Mouse (Mus musculus) kidney, embryonic 16.5 days (tissue): ENCODE results near the gene Sgf29. TPM values are rescaled to one million over a fixed set of nuclear protein-coding genes. Genes with fewer than 3 reads are reported as not detected.
"Not testable (repeated sequence)": the region's sequence is repeated elsewhere in the genome, so short reads cannot be mapped to it uniquely, and the experiment has no call there.

Source experiments
- ATAC-seq: fragments of 200-750 bp; cut with Nextera tagmentation; 2 replicates; pipeline ENCODE4 v1.8.0; 2017; ENCODE audit warnings: moderate TSS enrichment; ENCODE audit not compliant: low FRiP score, low TSS enrichment
- H3K27ac ChIP-seq: fragments of 300-500 bp; sonication (generic); 2 replicates; pipeline ENCODE4 v1.5.1; 2014; ENCODE audit warnings: low read length
- H3K27me3 ChIP-seq: fragments of 300-500 bp; sonication (generic); 2 replicates; pipeline ENCODE4 v1.6.1; 2014; ENCODE audit warnings: low read length, control low read depth, mixed read lengths; ENCODE audit not compliant: insufficient read depth
- H3K36me3 ChIP-seq: fragments of 300-500 bp; sonication (generic); 2 replicates; pipeline ENCODE4 v1.6.1; 2014; ENCODE audit warnings: low read length, control low read depth, mixed read lengths; ENCODE audit not compliant: insufficient read depth
- H3K4me1 ChIP-seq: fragments of 300-500 bp; sonication (generic); 2 replicates; pipeline ENCODE4 v1.6.1; 2014; ENCODE audit warnings: low read length, control low read depth, mixed read lengths; ENCODE audit not compliant: insufficient read depth
- H3K4me2 ChIP-seq: fragments of 300-500 bp; sonication (generic); replicated peaks from 2 replicates; pipeline ENCODE4 v1.6.1; 2014; ENCODE audit warnings: low read depth, low read length
- H3K4me3 ChIP-seq: fragments of 300-500 bp; sonication (generic); 2 replicates; pipeline ENCODE4 v1.5.1; 2014; ENCODE audit warnings: mild to moderate bottlenecking, low read length
- H3K9ac ChIP-seq: fragments of 300-500 bp; sonication (generic); replicated peaks from 2 replicates; pipeline ENCODE4 v1.6.1; 2014; ENCODE audit warnings: low read length
- H3K9me3 ChIP-seq: fragments of 300-500 bp; sonication (generic); 2 replicates; pipeline ENCODE4 v1.6.1; 2016; ENCODE audit warnings: low read length, control low read depth
- WGBS: fragments of 180-500 bp; shearing (Covaris S2); extraction: QIAGEN DNeasy Blood & Tissue Kit; methylation state at CpG from one replicate; pipeline ENCODE4 v1.1.7; 2014; 5-methylcytosine and 5-hydroxymethylcytosine counted together
- polyA plus RNA-seq: library from polyadenylated mRNA; unstranded; fragments of >200 nt; fragmentation: Nextera tagmentation; extraction: Ambion mirVana; gene quantifications from 2 replicates; pipeline ENCODE4 v1.2.1, GENCODE M21; 2015

The Sgf29 gene
- polyA plus RNA-seq, 1 experiment from 2014 or later = 57.2 TPM

DNA sequence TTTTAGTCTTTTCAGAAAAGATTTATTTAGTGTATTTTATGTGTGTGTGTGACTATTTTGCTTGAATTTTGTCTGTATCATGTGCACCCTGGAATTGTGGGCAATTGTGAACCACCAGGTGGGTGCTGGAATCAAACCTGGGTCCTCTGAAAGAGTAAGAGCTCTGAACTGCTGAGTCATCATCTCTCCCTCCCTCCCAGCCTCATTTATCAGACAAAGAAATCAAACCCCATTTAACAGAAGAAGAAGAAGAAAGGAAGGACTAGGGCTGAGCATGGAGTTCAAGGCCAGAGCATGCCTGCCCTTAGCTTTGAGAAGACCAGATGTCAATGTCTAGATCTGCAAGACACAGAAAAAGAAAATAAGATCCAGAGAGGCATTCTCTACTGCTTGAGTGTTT, 13.7 kb upstream of the Sgf29 start:
- no peaks in the 10 kb centered on the region for H3K9me3 ChIP-seq

GRCm38 (mm10) chr7:126636733-126637520, 12.2 kb upstream of the Sgf29 start:
- H3K27ac ChIP-seq = no peak overlapping the region
- WGBS = 13% methylated on average over 4 of the region's 4 CpGs
- ATAC-seq = no peak
- no peaks in the 10 kb centered on the region for H3K9me3 ChIP-seq
- H3K27me3 ChIP-seq = no peaks in the 10 kb centered on the region
- no peak overlapping the region for H3K4me3 ChIP-seq
- H3K4me2 ChIP-seq = no peak overlapping the region
- H3K36me3 ChIP-seq = no peaks in the 10 kb centered on the region
- H3K9ac ChIP-seq = no peak overlapping the region
- H3K4me1 ChIP-seq = no peaks in the 10 kb centered on the region

More for the DNA sequence above, 13.7 kb upstream of the Sgf29 start:
- H3K27me3 ChIP-seq = no peaks in the 10 kb centered on the region
- no peak overlapping the region for H3K4me2 ChIP-seq
- no peak overlapping the region for H3K27ac ChIP-seq
- no peaks in the 10 kb centered on the region for H3K4me1 ChIP-seq
- no peaks in the 10 kb centered on the region for H3K36me3 ChIP-seq
- H3K4me3 ChIP-seq = no peak overlapping the region
- H3K9ac ChIP-seq = no peak overlapping the region
- ATAC-seq = no peak

DNA sequence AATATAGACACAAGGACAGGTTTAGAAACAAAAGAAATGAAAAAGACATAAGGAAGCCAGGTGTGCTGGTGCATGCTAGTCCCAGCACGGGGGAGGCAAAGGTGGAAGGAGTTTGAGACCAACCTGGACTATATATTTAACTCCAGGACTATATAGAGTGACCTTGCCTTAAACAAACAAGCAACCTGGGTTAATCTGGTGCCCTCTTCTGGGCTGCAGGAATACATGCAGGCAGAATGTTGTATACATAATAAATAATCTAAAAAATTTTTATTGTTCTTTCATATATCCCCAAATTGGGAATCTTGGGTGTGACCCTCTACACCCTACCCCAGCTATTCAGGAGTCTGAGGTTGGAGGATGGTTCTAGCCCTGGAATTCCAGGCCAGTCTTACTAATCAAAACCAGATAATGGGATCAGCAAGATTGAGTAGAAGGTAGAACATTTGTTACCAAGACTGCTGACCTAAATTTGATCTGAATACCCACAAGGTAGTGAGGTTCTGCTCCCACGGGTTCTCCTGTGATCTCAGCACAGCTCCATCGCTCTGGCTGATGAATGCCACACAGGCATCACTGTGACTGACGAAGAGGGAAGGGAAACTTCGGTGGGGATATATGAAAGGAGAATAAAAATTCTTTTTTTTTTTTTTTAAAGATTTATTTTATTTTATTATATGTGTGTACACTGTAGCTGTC, 6.4 kb upstream of the Sgf29 start:
- H3K27me3 ChIP-seq = no peaks in the 10 kb centered on the region
- H3K36me3 ChIP-seq = no peaks in the 10 kb centered on the region
- 73% methylated on average over 5 of the region's 5 CpGs for WGBS
- ATAC-seq = no peak
- no peak overlapping the region for H3K4me3 ChIP-seq
- no peak overlapping the region for H3K27ac ChIP-seq
- H3K4me1 ChIP-seq = 0 out of 2 replicates have a peak, but pooled peaks cover 3% of the 10 kb centered on the region
- H3K9ac ChIP-seq = no peak overlapping the region
- no peaks in the 10 kb centered on the region for H3K9me3 ChIP-seq
- H3K4me2 ChIP-seq = no peak overlapping the region

- H3K9ac ChIP-seq, H3K27me3 ChIP-seq, H3K4me2 ChIP-seq, H3K4me1 ChIP-seq, H3K27ac ChIP-seq, H3K36me3 ChIP-seq, H3K9me3 ChIP-seq, ATAC-seq, H3K4me3 ChIP-seq: not testable (repeated sequence)
- 54% methylated on average over 3 of the region's 3 CpGs for WGBS
Observed at GRCm38 (mm10) chr7:126643244-126643617, 5.9 kb upstream of the Sgf29 start.

GRCm38 (mm10) chr7:126644345-126644744, 4.8 kb upstream of the Sgf29 start:
- ATAC-seq = no peak
- Histone ChIP-seq H3K36me3 (no peaks in the 10 kb centered on the region), H3K4me1 (0 out of 2 replicates have a peak, but pooled peaks cover 6% of the 10 kb centered on the region), H3K27ac (no peak overlapping the region), H3K9me3 (no peaks in the 10 kb centered on the region), H3K4me3 (no peak overlapping the region), H3K4me2 (no peak overlapping the region), H3K27me3 (no peaks in the 10 kb centered on the region), H3K9ac (no peak overlapping the region)
- WGBS = 54% methylated on average over 3 of the region's 3 CpGs

GRCm38 (mm10) chr7:126644914-126645313, 4.2 kb upstream of the Sgf29 start:
- Histone ChIP-seq H3K9ac (no peak overlapping the region), H3K4me1 (peaks cover 9% of the 10 kb centered on the region), H3K27me3 (no peaks in the 10 kb centered on the region), H3K36me3 (no peaks in the 10 kb centered on the region), H3K4me2 (no peak overlapping the region), H3K4me3 (no peak overlapping the region), H3K9me3 (no peaks in the 10 kb centered on the region), H3K27ac (no peak overlapping the region)
- no peak for ATAC-seq

DNA sequence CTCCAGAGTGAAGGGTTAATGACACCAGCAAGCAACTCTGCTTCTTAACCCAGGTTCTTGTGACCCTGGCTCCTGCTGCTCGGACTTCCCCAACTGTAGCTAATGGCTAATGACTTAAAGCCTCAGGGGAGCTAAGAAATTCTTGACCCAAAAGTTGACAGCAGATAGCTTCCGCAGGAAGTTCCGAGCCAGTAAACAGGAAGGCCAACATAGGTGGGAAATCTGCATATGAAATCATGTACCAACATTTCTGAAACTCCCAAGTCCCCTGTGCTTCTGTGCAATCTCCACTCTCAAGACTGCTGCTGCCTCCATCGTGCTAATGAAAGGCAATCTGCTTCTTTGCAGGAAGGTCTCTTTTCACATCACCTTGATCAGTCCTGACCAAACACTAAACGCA, 3.4 kb upstream of the Sgf29 start:
- H3K27me3 ChIP-seq = no peaks in the 10 kb centered on the region
- no peaks in the 10 kb centered on the region for H3K36me3 ChIP-seq
- H3K9ac ChIP-seq = 0 out of 2 replicates have a peak overlapping the region, but pooled peaks have one; percentile 38
- H3K4me3 ChIP-seq = no peak overlapping the region
- H3K9me3 ChIP-seq = no peaks in the 10 kb centered on the region
- no peak overlapping the region for H3K4me2 ChIP-seq
- no peak for ATAC-seq
- 35% methylated on average over 5 of the region's 5 CpGs for WGBS
- H3K4me1 ChIP-seq = peaks cover 13% of the 10 kb centered on the region
- peak overlapping the region; percentile 68 for H3K27ac ChIP-seq

GRCm38 (mm10) chr7:126648486-126648885, 623 bp upstream of the Sgf29 start:
- peaks cover 13% of the 10 kb centered on the region for H3K4me1 ChIP-seq
- WGBS = 83% methylated on average over 4 of the region's 4 CpGs
- H3K27ac ChIP-seq = no peak overlapping the region
- no peak for ATAC-seq
- H3K27me3 ChIP-seq = no peaks in the 10 kb centered on the region
- no peaks in the 10 kb centered on the region for H3K36me3 ChIP-seq
- H3K4me3 ChIP-seq = peak overlapping the region; percentile 77; the same call in 1 of the 2 replicates
- H3K9me3 ChIP-seq = no peaks in the 10 kb centered on the region
- no peak overlapping the region for H3K9ac ChIP-seq
- peak overlapping the region; percentile 85; the same call in 1 of the 2 replicates for H3K4me2 ChIP-seq

- no peak for ATAC-seq
- no peak overlapping the region for H3K9ac ChIP-seq
- peaks cover 10% of the 10 kb centered on the region for H3K4me1 ChIP-seq
- WGBS = 60% methylated on average over 2 of the region's 2 CpGs
- H3K36me3 ChIP-seq = no peaks in the 10 kb centered on the region
- no peak overlapping the region for H3K4me3 ChIP-seq
- H3K27me3 ChIP-seq = no peaks in the 10 kb centered on the region
- H3K27ac ChIP-seq = no peak overlapping the region
- no peak overlapping the region for H3K4me2 ChIP-seq
- no peaks in the 10 kb centered on the region for H3K9me3 ChIP-seq
Observed at GRCm38 (mm10) chr7:126650852-126651251, 1.7 kb downstream of the Sgf29 start.

- no peak for ATAC-seq
- 68% methylated on average over 2 of the region's 2 CpGs for WGBS
- Histone ChIP-seq H3K4me2 (no peak overlapping the region), H3K9ac (no peak overlapping the region), H3K27ac (no peak overlapping the region), H3K27me3 (no peaks in the 10 kb centered on the region), H3K4me1 (peaks cover 6% of the 10 kb centered on the region), H3K9me3 (no peaks in the 10 kb centered on the region), H3K36me3 (no peaks in the 10 kb centered on the region), H3K4me3 (no peak overlapping the region)
Observed at GRCm38 (mm10) chr7:126653991-126654390, 4.9 kb downstream of the Sgf29 start.
